Mouse (Mus musculus): ENCODE data around the gene Hes7.
A peak's percentile ranks its signal among the peaks of the same experiment; 100 is the strongest.

Gene Hes7

GRCm38 (mm10) chr11:69101604-69102402 lies 18.4 kb upstream of the Hes7 start:
- DNase-seq, result no peak

GRCm38 (mm10) chr11:69102403-69102725 lies 17.8 kb upstream of the Hes7 start:
- DNase-seq, result peak; percentile 72

- no peak for DNase-seq
These were observed 17.1 kb upstream of the Hes7 start for GRCm38 (mm10) chr11:69103121-69103520.

- DNase-seq, result no peak
These were observed 16.4 kb upstream of the Hes7 start for GRCm38 (mm10) chr11:69103531-69104435.

GRCm38 (mm10) chr11:69104487-69104886 lies 15.7 kb upstream of the Hes7 start:
- DNase-seq, result no peak

- DNase-seq, result no peak
These were observed 15.0 kb upstream of the Hes7 start for GRCm38 (mm10) chr11:69105227-69105626.

GRCm38 (mm10) chr11:69105796-69106195 lies 14.4 kb upstream of the Hes7 start:
- DNase-seq, result no peak

- DNase-seq, result no peak
These were observed 13.9 kb upstream of the Hes7 start for GRCm38 (mm10) chr11:69106299-69106698.

- DNase-seq, result peak; percentile 9
These were observed 13.4 kb upstream of the Hes7 start for GRCm38 (mm10) chr11:69106842-69107241.

GRCm38 (mm10) chr11:69107676-69108075 lies 12.5 kb upstream of the Hes7 start:
- DNase-seq, result peak; percentile 10

- no peak for DNase-seq
These were observed 12.0 kb upstream of the Hes7 start for GRCm38 (mm10) chr11:69108223-69108622.

- peak; percentile 24 for DNase-seq
These were observed 10.9 kb upstream of the Hes7 start for GRCm38 (mm10) chr11:69109032-69109900.

- peak; percentile 84 for DNase-seq
These were observed 9.7 kb upstream of the Hes7 start for GRCm38 (mm10) chr11:69110319-69111046.

GRCm38 (mm10) chr11:69111051-69111810 lies 9.0 kb upstream of the Hes7 start:
- no peak for DNase-seq

GRCm38 (mm10) chr11:69111865-69112264 lies 8.3 kb upstream of the Hes7 start:
- peak; percentile 28 for DNase-seq

- DNase-seq, result no peak
These were observed 6.2 kb upstream of the Hes7 start for GRCm38 (mm10) chr11:69114018-69114417.

- DNase-seq, result no peak
These were observed 5.6 kb upstream of the Hes7 start for GRCm38 (mm10) chr11:69114621-69115020.

GRCm38 (mm10) chr11:69116843-69117242 lies 3.4 kb upstream of the Hes7 start:
- no peak for DNase-seq

- peak; percentile 34 for DNase-seq
These were observed 2.2 kb upstream of the Hes7 start for GRCm38 (mm10) chr11:69117737-69118695.

- DNase-seq, result peak; percentile 72
These were observed 1.4 kb upstream of the Hes7 start for GRCm38 (mm10) chr11:69118765-69119164.
